Mouse (Mus musculus): ENCODE results near the gene Krt87.

GRCm38 (mm10) chr15:101483646-101484045 is 45.0 kb upstream of the Krt87 start:
- TF ChIP-seq CTCF (IDR thresholded peaks at IDR 0.05; ENCODE audit: low read depth): no peak
- TF ChIP-seq EP300 (IDR thresholded peaks at IDR 0.05; ENCODE audit: low read depth): no peak
